Mouse (Mus musculus): ENCODE data around the gene Rtn2. TPM values are rescaled to one million over a fixed set of nuclear protein-coding genes. Genes with fewer than 3 reads are reported as not detected.
A peak's percentile ranks its signal among the peaks of the same experiment; 100 is the strongest.
"Not testable (repeated sequence)": the region's sequence is repeated elsewhere in the genome, so short reads cannot be mapped to it uniquely, and the experiment has no call there.

The Rtn2 gene
- polyA plus RNA-seq, 1 experiment: 9.1 TPM

DNA sequence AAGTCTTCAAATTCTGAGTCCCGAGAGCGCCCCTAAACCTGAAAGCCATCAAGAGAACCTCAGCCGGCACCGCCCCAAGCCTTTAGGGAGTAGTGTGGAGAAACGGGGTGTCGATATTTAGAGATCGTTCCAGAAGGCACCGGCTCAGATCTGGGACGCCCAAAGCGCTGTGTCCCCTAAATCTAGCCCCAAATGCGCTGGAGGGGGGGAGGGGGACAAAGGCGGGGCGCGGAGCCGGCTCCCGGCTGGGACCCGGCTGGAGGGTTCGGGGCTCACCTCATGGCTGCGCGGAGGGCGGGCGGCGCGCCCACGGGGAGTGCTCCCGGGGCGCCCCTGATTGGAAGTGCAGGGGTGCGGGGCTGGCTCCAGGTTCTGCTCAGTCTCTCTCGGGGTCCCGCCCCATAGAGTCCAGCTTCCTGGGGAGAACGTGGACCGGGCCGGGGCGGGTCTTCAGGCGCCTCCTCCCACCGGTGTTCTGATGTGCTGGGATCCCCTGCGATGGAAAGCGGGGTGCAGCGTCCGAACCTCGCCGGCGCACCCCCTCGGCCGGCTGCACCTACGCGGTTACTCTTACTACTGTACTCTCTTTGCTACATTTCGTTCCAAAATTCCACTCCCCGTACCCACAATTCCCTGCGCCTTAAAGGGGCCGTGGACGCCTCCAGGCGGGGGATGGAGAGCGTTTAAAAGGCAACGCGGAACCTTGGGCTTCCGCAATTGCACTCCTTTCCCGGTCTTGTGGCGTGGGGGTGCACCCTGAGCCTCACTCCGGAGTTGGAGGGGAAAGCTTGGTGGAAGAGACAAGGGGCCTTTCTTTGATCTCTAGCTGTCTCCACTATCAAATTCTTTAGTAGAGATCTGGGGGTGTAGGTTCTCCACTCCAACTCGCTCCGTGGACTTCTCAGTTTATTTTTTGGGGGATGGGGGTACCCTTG, 10.9 kb upstream of the Rtn2 start, which contains the start of gene Vasp:
Vasp (minus strand) TSS at position 580 of the 935 bp plus-strand sequence.
- DNase-seq (ENCODE audit: low read depth in 1 of 2, low spot score in 2 of 2): peak; percentile 79 to 86
- WGBS: under 1% methylated on average over 62 of the region's 62 CpGs
- Histone ChIP-seq H3K4me1 (ENCODE audit: control insufficient read depth, insufficient read depth, insufficient read length) (peaks cover 24% of the 10 kb centered on the region), H3K36me3 (ENCODE audit: control insufficient read depth, insufficient read depth, low read length) (no peaks in the 10 kb centered on the region), H3K4me3 (ENCODE audit: extremely low read depth, insufficient read depth, insufficient read length) (peak within 1 kb of the TSS; percentile 91), H3K27me3 (ENCODE audit: control insufficient read depth, insufficient read depth, low read length) (no peaks in the 10 kb centered on the region), H3K27ac (ENCODE audit: insufficient read depth, low read length) (peak within 1 kb of the TSS; percentile 98)
- TF ChIP-seq POLR2A (IDR thresholded peaks at IDR 0.05; ENCODE audit: low read depth, low read length) (peak; percentile 62), CTCF (IDR thresholded peaks at IDR 0.05; ENCODE audit: extremely low read depth, insufficient read depth, insufficient read length, insufficient replicate concordance) (no peak)

DNA sequence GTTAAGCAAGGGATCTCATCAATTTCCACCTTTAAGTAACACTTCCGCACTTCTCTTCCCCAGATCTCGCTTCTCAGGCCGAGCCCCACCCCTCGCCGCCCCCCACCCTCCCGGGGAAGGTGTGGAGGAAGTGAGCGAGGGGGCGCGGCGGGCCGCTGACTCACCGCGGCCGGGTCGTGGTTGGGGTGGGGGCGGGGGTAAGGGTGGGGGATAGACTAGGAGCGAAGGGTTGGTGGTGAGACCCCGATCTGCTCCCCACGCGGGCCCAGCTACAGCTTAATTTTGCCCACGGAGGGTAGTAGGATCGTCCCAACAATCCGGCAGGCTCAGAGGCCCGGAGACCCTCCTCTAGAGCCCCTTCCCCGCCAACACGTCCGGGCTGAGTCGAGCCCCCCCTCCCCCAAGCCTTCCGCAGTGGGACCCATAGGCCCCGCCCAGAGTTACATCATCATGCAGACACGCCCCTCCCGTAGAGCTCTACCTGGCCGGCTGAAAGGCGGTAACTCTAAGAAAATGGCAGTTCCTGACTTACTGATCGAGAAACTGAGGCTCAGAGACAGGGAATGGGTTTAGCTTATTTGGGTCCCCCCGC, 10.2 kb upstream of the Rtn2 start:
- WGBS: under 1% methylated on average over 34 of the region's 36 CpGs
- no peak for TF ChIP-seq CTCF (IDR thresholded peaks at IDR 0.05; ENCODE audit: extremely low read depth, insufficient read depth, insufficient read length, insufficient replicate concordance)
- TF ChIP-seq POLR2A (IDR thresholded peaks at IDR 0.05; ENCODE audit: low read depth, low read length): peak; percentile 9
- Histone ChIP-seq H3K4me3 (ENCODE audit: extremely low read depth, insufficient read depth, insufficient read length) (peak overlapping the region; percentile 91), H3K4me1 (ENCODE audit: control insufficient read depth, insufficient read depth, insufficient read length) (peaks cover 17% of the 10 kb centered on the region; the same call in 1 of the 2 replicates), H3K27me3 (ENCODE audit: control insufficient read depth, insufficient read depth, low read length) (no peaks in the 10 kb centered on the region), H3K36me3 (ENCODE audit: control insufficient read depth, insufficient read depth, low read length) (no peaks in the 10 kb centered on the region), H3K27ac (ENCODE audit: insufficient read depth, low read length) (peak overlapping the region; percentile 98)
- DNase-seq (ENCODE audit: low read depth in 1 of 2, low spot score in 2 of 2): peak; percentile 84 to 86

DNA sequence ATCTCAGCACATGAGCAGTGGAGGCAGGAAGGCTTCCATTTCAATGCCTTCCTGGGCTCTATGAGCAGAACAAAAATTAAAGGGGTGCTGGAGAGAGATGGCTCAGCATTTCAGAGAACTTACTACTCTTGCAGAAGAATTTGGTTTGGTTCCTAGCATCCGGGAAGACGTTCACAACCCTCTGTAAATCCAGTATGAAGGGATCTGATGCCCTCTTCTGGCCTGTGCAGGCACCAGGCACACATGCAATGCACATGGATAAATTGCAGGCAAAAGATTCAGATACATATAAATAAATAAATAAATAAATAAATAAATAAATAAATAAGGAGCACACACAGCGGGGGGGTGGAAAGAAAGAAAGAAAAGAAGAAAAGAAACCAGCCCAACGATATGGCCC, 6.2 kb upstream of the Rtn2 start:
- no peak for TF ChIP-seq POLR2A (IDR thresholded peaks at IDR 0.05; ENCODE audit: low read depth, low read length)
- peak; percentile 53; the same call in 1 of the 2 replicates for TF ChIP-seq CTCF (IDR thresholded peaks at IDR 0.05; ENCODE audit: extremely low read depth, insufficient read depth, insufficient read length, insufficient replicate concordance)
- WGBS: 61% methylated on average over 4 of the region's 4 CpGs

DNA sequence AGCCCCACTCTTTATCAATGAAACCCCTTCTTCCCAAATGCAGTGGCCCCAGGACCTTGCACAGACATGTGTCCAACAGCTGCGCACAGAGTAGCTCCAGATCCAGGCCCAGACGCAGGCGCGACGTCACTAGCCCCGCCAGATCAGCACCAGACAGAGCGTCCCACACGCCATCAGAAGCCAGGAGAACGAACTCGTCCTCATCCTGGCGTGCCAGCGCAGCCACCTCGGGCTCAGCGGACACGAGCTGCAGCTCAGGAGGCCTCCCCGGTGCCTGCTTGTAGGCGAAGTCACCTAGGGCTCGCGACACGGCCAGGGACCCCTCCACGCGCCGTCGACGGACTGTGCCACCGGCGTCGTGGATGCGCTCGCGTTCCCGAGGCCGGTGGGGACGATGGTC, 3.4 kb upstream of the Rtn2 start:
- Histone ChIP-seq H3K27me3 (ENCODE audit: control insufficient read depth, insufficient read depth, low read length) (peaks cover 21% of the 10 kb centered on the region), H3K4me1 (ENCODE audit: control insufficient read depth, insufficient read depth, insufficient read length) (peaks cover 13% of the 10 kb centered on the region; the same call in 1 of the 2 replicates), H3K4me3 (ENCODE audit: extremely low read depth, insufficient read depth, insufficient read length) (peak overlapping the region; percentile 16; the same call in 1 of the 2 replicates)

More for the DNA sequence above, 6.2 kb upstream of the Rtn2 start:
- Histone ChIP-seq H3K27me3 (ENCODE audit: control insufficient read depth, insufficient read depth, low read length) (peaks cover 10% of the 10 kb centered on the region), H3K4me1 (ENCODE audit: control insufficient read depth, insufficient read depth, insufficient read length) (peaks cover 12% of the 10 kb centered on the region), H3K36me3 (ENCODE audit: control insufficient read depth, insufficient read depth, low read length) (no peaks in the 10 kb centered on the region), H3K27ac (ENCODE audit: insufficient read depth, low read length) (no peak overlapping the region), H3K4me3 (ENCODE audit: extremely low read depth, insufficient read depth, insufficient read length) (no peak overlapping the region)
- no peak for DNase-seq (ENCODE audit: low read depth in 1 of 2, low spot score in 2 of 2)

DNA sequence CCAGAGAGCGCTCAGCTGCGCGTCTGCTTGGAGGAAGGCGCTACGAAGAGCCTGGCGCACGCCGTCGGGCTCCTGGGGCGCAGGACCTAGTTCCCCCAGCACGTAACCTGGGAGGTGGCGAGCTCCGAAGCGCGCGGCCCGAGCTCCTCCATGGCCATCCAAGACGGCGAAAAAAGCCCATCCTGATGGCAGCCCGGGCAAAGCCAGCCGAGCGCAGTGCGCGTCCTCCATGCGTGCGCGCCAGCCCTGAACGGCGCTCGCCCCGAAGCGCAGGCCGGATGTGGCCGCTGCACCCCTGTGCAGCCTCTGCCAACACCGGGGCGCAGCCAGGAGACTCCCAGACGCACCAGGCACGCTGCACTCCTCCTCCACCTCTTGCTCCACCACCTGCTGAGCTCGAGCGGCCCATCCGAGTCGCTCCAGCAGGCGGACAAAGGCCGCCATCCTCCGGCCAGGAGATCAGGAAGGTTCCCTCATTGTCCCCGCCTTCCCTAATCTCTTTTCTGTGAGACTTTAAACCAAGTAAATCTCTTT, 2.8 kb upstream of the Rtn2 start, which contains the start of gene Ppm1n:
Ppm1n (minus strand) TSS at position 484 of the 534 bp plus-strand sequence.
- peak within 1 kb of the TSS; percentile 16; the same call in 1 of the 2 replicates for H3K4me3 ChIP-seq (ENCODE audit: extremely low read depth, insufficient read depth, insufficient read length)
- no peak for TF ChIP-seq CTCF (IDR thresholded peaks at IDR 0.05; ENCODE audit: extremely low read depth, insufficient read depth, insufficient read length, insufficient replicate concordance)
- TF ChIP-seq POLR2A (IDR thresholded peaks at IDR 0.05; ENCODE audit: low read depth, low read length): no peak
- no peak within 1 kb of the TSS for H3K27ac ChIP-seq (ENCODE audit: insufficient read depth, low read length)
- no peaks in the 10 kb centered on the region for H3K36me3 ChIP-seq (ENCODE audit: control insufficient read depth, insufficient read depth, low read length)
- peaks cover 13% of the 10 kb centered on the region; the same call in 1 of the 2 replicates for H3K4me1 ChIP-seq (ENCODE audit: control insufficient read depth, insufficient read depth, insufficient read length)
- WGBS: 4% methylated on average over 46 of the region's 46 CpGs
- DNase-seq (ENCODE audit: low read depth in 1 of 2, low spot score in 2 of 2): no peak
- peaks cover 21% of the 10 kb centered on the region for H3K27me3 ChIP-seq (ENCODE audit: control insufficient read depth, insufficient read depth, low read length)

More for the DNA sequence above, 3.4 kb upstream of the Rtn2 start:
- DNase-seq (ENCODE audit: low read depth in 1 of 2, low spot score in 2 of 2): no peak
- TF ChIP-seq POLR2A (IDR thresholded peaks at IDR 0.05; ENCODE audit: low read depth, low read length) (no peak), CTCF (IDR thresholded peaks at IDR 0.05; ENCODE audit: extremely low read depth, insufficient read depth, insufficient read length, insufficient replicate concordance) (no peak)
- WGBS: 7% methylated on average over 34 of the region's 34 CpGs
- H3K27ac ChIP-seq (ENCODE audit: insufficient read depth, low read length): no peak overlapping the region
- H3K36me3 ChIP-seq (ENCODE audit: control insufficient read depth, insufficient read depth, low read length): no peaks in the 10 kb centered on the region

DNA sequence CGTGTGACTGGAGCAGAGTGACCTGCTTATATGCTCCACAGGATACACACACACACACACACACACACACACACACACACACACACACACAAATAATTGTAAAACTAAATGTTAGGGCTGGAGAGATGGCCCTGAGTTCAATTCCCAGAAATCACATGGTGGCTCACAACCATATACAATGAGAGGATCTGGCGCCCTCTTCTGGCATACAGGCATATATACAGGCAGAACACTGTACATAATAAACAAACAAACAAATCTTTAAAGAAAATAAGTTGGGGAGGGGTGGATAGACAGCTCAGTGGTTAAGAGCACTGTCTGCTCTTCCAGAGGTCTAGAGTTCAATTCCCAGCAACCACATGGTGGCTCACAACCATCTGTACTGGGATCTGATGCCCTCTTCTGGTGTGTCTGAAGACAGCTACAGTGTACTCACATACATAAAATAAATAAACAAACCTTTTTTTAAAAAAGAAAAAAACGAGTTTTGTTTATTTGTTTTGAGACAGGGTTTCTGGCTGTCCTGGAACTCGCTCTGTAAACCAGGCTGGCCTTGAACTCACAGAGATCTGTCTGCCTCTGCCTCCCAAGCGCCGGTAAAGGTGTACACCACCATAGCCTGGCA, 632 bp upstream of the Rtn2 start:
- WGBS: 39% methylated on average over 6 of the region's 6 CpGs
- not testable (repeated sequence) for H3K4me3 ChIP-seq (ENCODE audit: extremely low read depth, insufficient read depth, insufficient read length); DNase-seq (ENCODE audit: low read depth in 1 of 2, low spot score in 2 of 2)

More for the DNA sequence above, 632 bp upstream of the Rtn2 start:
- peaks cover 21% of the 10 kb centered on the region for H3K27me3 ChIP-seq (ENCODE audit: control insufficient read depth, insufficient read depth, low read length)
- H3K36me3 ChIP-seq (ENCODE audit: control insufficient read depth, insufficient read depth, low read length); H3K27ac ChIP-seq (ENCODE audit: insufficient read depth, low read length): not testable (repeated sequence)
- peaks cover 13% of the 10 kb centered on the region; the same call in 1 of the 2 replicates for H3K4me1 ChIP-seq (ENCODE audit: control insufficient read depth, insufficient read depth, insufficient read length)
